Mouse (Mus musculus): ENCODE data around the gene Vwa2. TPM values are rescaled to one million over a fixed set of nuclear protein-coding genes. Genes with fewer than 3 reads are reported as not detected.

Gene Vwa2
- polyA plus RNA-seq, 1 experiment from 2014 or later: 10.8 TPM

- no peak for ATAC-seq (ENCODE audit: borderline replicate concordance, extremely low read depth, low FRiP score, low TSS enrichment)
- Histone ChIP-seq H3K4me1 (peaks cover 16% of the 10 kb centered on the region), H3K27ac (no peak overlapping the region), H3K27me3 (no peaks in the 10 kb centered on the region), H3K4me3 (no peak overlapping the region), H3K36me3 (peaks cover 12% of the 10 kb centered on the region), H3K9ac (no peak overlapping the region), H3K4me2 (no peak overlapping the region), H3K9me3 (no peaks in the 10 kb centered on the region)
- WGBS: 64% methylated on average over 11 of the region's 11 CpGs
Measured at GRCm38 (mm10) chr19:56910561-56910960, 36.5 kb downstream of the Vwa2 start.

- WGBS: 54% methylated on average over 4 of the region's 4 CpGs
- Histone ChIP-seq H3K4me2 (no peak overlapping the region), H3K27me3 (no peaks in the 10 kb centered on the region), H3K36me3 (peaks cover 20% of the 10 kb centered on the region), H3K9ac (no peak overlapping the region), H3K9me3 (no peaks in the 10 kb centered on the region), H3K4me1 (peaks cover 22% of the 10 kb centered on the region), H3K27ac (peak overlapping the region; percentile 82), H3K4me3 (no peak overlapping the region)
- ATAC-seq (ENCODE audit: borderline replicate concordance, extremely low read depth, low FRiP score, low TSS enrichment): no peak
Measured at GRCm38 (mm10) chr19:56913761-56914160, 39.7 kb downstream of the Vwa2 start.

- Histone ChIP-seq H3K4me1 (peaks cover 22% of the 10 kb centered on the region), H3K4me3 (no peak overlapping the region), H3K4me2 (no peak overlapping the region), H3K9me3 (no peaks in the 10 kb centered on the region), H3K36me3 (peaks cover 20% of the 10 kb centered on the region), H3K9ac (no peak overlapping the region), H3K27me3 (no peaks in the 10 kb centered on the region), H3K27ac (peak overlapping the region; percentile 82)
- 87% methylated on average over 3 of the region's 3 CpGs for WGBS
- no peak for ATAC-seq (ENCODE audit: borderline replicate concordance, extremely low read depth, low FRiP score, low TSS enrichment)
Measured at GRCm38 (mm10) chr19:56914658-56915057, 40.6 kb downstream of the Vwa2 start.

- no peak overlapping the region for H3K9ac ChIP-seq
- no peaks in the 10 kb centered on the region for H3K9me3 ChIP-seq
- peak overlapping the region; percentile 82 for H3K27ac ChIP-seq
- peak overlapping the region; percentile 11; the same call in 1 of the 2 replicates for H3K4me2 ChIP-seq
- H3K27me3 ChIP-seq: no peaks in the 10 kb centered on the region
- H3K4me3 ChIP-seq: no peak overlapping the region
- peaks cover 20% of the 10 kb centered on the region for H3K36me3 ChIP-seq
- WGBS: 49% methylated on average over 6 of the region's 6 CpGs
- H3K4me1 ChIP-seq: peaks cover 22% of the 10 kb centered on the region
- ATAC-seq (ENCODE audit: borderline replicate concordance, extremely low read depth, low FRiP score, low TSS enrichment): peak; percentile 53
Measured at GRCm38 (mm10) chr19:56915084-56915483, 41.0 kb downstream of the Vwa2 start.

- no peak overlapping the region for H3K27ac ChIP-seq
Measured at GRCm38 (mm10) chr19:56919628-56920027, 45.6 kb downstream of the Vwa2 start.

GRCm38 (mm10) chr19:56920232-56920631 lies 46.2 kb downstream of the Vwa2 start:
- Histone ChIP-seq H3K36me3 (peaks cover 8% of the 10 kb centered on the region; the same call in 1 of the 2 replicates), H3K27me3 (no peaks in the 10 kb centered on the region), H3K9me3 (no peaks in the 10 kb centered on the region), H3K4me2 (no peak overlapping the region), H3K4me3 (no peak overlapping the region), H3K9ac (0 out of 2 replicates have a peak overlapping the region, but pooled peaks have one; percentile 5), H3K27ac (no peak overlapping the region), H3K4me1 (0 out of 2 replicates have a peak, but pooled peaks cover 12% of the 10 kb centered on the region)
- no peak for ATAC-seq (ENCODE audit: borderline replicate concordance, extremely low read depth, low FRiP score, low TSS enrichment)
- 85% methylated on average over 13 of the region's 13 CpGs for WGBS

More at GRCm38 (mm10) chr19:56919628-56920027, 45.6 kb downstream of the Vwa2 start:
- ATAC-seq (ENCODE audit: borderline replicate concordance, extremely low read depth, low FRiP score, low TSS enrichment): peak; percentile 66; the same call in 1 of the 2 replicates
- Histone ChIP-seq H3K36me3 (peaks cover 14% of the 10 kb centered on the region), H3K9ac (0 out of 2 replicates have a peak overlapping the region, but pooled peaks have one; percentile 5), H3K27me3 (no peaks in the 10 kb centered on the region), H3K9me3 (no peaks in the 10 kb centered on the region), H3K4me3 (no peak overlapping the region), H3K4me1 (peaks cover 12% of the 10 kb centered on the region; the same call in 1 of the 2 replicates), H3K4me2 (no peak overlapping the region)
- WGBS: 18% methylated on average over 7 of the region's 7 CpGs

GRCm38 (mm10) chr19:56921744-56922143 lies 47.7 kb downstream of the Vwa2 start:
- Histone ChIP-seq H3K4me3 (no peak overlapping the region), H3K9me3 (no peaks in the 10 kb centered on the region), H3K9ac (no peak overlapping the region), H3K4me2 (no peak overlapping the region), H3K27ac (no peak overlapping the region), H3K36me3 (0 out of 2 replicates have a peak, but pooled peaks cover 8% of the 10 kb centered on the region), H3K4me1 (no peaks in the 10 kb centered on the region), H3K27me3 (no peaks in the 10 kb centered on the region)
- ATAC-seq (ENCODE audit: borderline replicate concordance, extremely low read depth, low FRiP score, low TSS enrichment): no peak
- WGBS: 66% methylated on average over 5 of the region's 5 CpGs

GRCm38 (mm10) chr19:56929392-56929791 lies 55.3 kb downstream of the Vwa2 start:
- Histone ChIP-seq H3K9ac (no peak overlapping the region), H3K4me3 (no peak overlapping the region), H3K36me3 (no peaks in the 10 kb centered on the region), H3K27ac (no peak overlapping the region), H3K4me1 (peaks cover 4% of the 10 kb centered on the region; the same call in 1 of the 2 replicates), H3K27me3 (no peaks in the 10 kb centered on the region), H3K9me3 (no peaks in the 10 kb centered on the region), H3K4me2 (no peak overlapping the region)
- 54% methylated on average over 3 of the region's 3 CpGs for WGBS
- 0 out of 2 replicates have a peak, but pooled peaks have one; percentile 21 for ATAC-seq (ENCODE audit: borderline replicate concordance, extremely low read depth, low FRiP score, low TSS enrichment)

GRCm38 (mm10) chr19:56930029-56930428 lies 56.0 kb downstream of the Vwa2 start:
- Histone ChIP-seq H3K4me2 (no peak overlapping the region), H3K27me3 (no peaks in the 10 kb centered on the region), H3K4me1 (peaks cover 4% of the 10 kb centered on the region; the same call in 1 of the 2 replicates), H3K9me3 (no peaks in the 10 kb centered on the region), H3K4me3 (no peak overlapping the region), H3K9ac (no peak overlapping the region), H3K36me3 (no peaks in the 10 kb centered on the region), H3K27ac (no peak overlapping the region)
- ATAC-seq (ENCODE audit: borderline replicate concordance, extremely low read depth, low FRiP score, low TSS enrichment): peak; percentile 25; the same call in 1 of the 2 replicates
- WGBS: 75% methylated on average over 9 of the region's 9 CpGs

GRCm38 (mm10) chr19:56933800-56934199 lies 59.8 kb downstream of the Vwa2 start:
- H3K36me3 ChIP-seq: 0 out of 2 replicates have a peak, but pooled peaks cover 5% of the 10 kb centered on the region
- ATAC-seq (ENCODE audit: borderline replicate concordance, extremely low read depth, low FRiP score, low TSS enrichment): no peak
- H3K4me2 ChIP-seq: no peak overlapping the region
- no peak overlapping the region for H3K4me3 ChIP-seq
- H3K9ac ChIP-seq: no peak overlapping the region
- no peaks in the 10 kb centered on the region for H3K9me3 ChIP-seq
- WGBS: 73% methylated on average over 3 of the region's 3 CpGs
- peaks cover 4% of the 10 kb centered on the region; the same call in 1 of the 2 replicates for H3K4me1 ChIP-seq
- no peak overlapping the region for H3K27ac ChIP-seq
- H3K27me3 ChIP-seq: no peaks in the 10 kb centered on the region

GRCm38 (mm10) chr19:56935111-56935510 lies 61.1 kb downstream of the Vwa2 start:
- WGBS: 89% methylated on average over 6 of the region's 6 CpGs
- no peaks in the 10 kb centered on the region for H3K27me3 ChIP-seq
- 0 out of 2 replicates have a peak, but pooled peaks cover 5% of the 10 kb centered on the region for H3K36me3 ChIP-seq
- H3K9ac ChIP-seq: no peak overlapping the region
- no peak overlapping the region for H3K4me3 ChIP-seq
- no peak overlapping the region for H3K4me2 ChIP-seq
- no peaks in the 10 kb centered on the region for H3K9me3 ChIP-seq
- no peak overlapping the region for H3K27ac ChIP-seq
- no peak for ATAC-seq (ENCODE audit: borderline replicate concordance, extremely low read depth, low FRiP score, low TSS enrichment)
- H3K4me1 ChIP-seq: 0 out of 2 replicates have a peak, but pooled peaks cover under 1% of the 10 kb centered on the region

GRCm38 (mm10) chr19:56935777-56936176 lies 61.7 kb downstream of the Vwa2 start:
- no peak for ATAC-seq (ENCODE audit: borderline replicate concordance, extremely low read depth, low FRiP score, low TSS enrichment)
- 78% methylated on average over 7 of the region's 7 CpGs for WGBS
- H3K4me3 ChIP-seq: no peak overlapping the region
- 0 out of 2 replicates have a peak, but pooled peaks cover 5% of the 10 kb centered on the region for H3K36me3 ChIP-seq
- H3K4me1 ChIP-seq: no peaks in the 10 kb centered on the region
- no peak overlapping the region for H3K4me2 ChIP-seq
- H3K9me3 ChIP-seq: no peaks in the 10 kb centered on the region
- no peak overlapping the region for H3K27ac ChIP-seq
- no peak overlapping the region for H3K9ac ChIP-seq
- H3K27me3 ChIP-seq: no peaks in the 10 kb centered on the region
